Mouse (Mus musculus): Measurements from ENCODE around the gene Evi5.

GRCm38 (mm10) chr5:107705756-107706155 is 169.2 kb downstream of the Evi5 start:
- TF ChIP-seq POLR2A (IDR thresholded peaks at IDR 0.05; ENCODE audit: control insufficient read depth, low read depth, low read length): no peak
- TF ChIP-seq CTCF (IDR thresholded peaks at IDR 0.05; ENCODE audit: control insufficient read depth, insufficient read depth, insufficient replicate concordance, low read depth, low read length): no peak
